Mouse (Mus musculus) kidney, adult 2 months (tissue): ENCODE measurements around the gene Olfr159.

Source experiments
- CTCF ChIP-seq: fragments of 200-500 bp; conservative IDR thresholded peaks from 2 replicates; pipeline ENCODE4 v1.5.1; 2011; ENCODE audit warnings: low read depth, mild to moderate bottlenecking, control low read depth, low read length, moderate library complexity, mixed read lengths; ENCODE audit not compliant: insufficient read depth, insufficient read length
- POLR2A ChIP-seq: fragments of 200-500 bp; IDR thresholded peaks from one replicate; pipeline ENCODE4 v1.6.1; 2011; ENCODE audit warnings: low read depth, low read length, control low read depth

DNA sequence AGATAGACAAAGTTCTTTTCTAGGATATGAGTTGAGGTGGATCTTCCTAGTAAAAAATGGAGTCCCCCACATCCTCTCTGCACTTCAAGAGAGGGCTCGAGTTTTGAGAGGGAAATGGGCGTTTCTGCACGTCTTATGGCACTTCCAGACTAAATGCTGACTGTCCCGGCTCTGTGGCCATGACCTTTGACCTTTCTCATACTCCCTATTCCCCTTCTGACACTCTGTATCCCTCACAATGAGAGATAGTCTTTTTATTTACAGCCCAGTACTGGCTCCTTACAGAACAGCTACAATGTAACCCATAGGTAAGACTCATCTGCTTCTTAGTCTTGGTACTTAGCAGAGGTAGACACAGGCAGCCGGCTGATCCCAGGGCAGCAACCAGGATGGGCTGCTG lies 29.3 kb downstream of the Olfr159 start:
- TF ChIP-seq CTCF (no peak), POLR2A (no peak)
